Mouse (Mus musculus) c-Kit-positive CD71-negative TER-119-negative erythroid progenitor cells, embryonic 14.5 days (primary cell): ENCODE data around the gene G0s2.
"Not testable (repeated sequence)": the region's sequence is repeated elsewhere in the genome, so short reads cannot be mapped to it uniquely, and the experiment has no call there.

Experiments used
- DNase-seq: peaks from one replicate; pipeline ENCODE4 v3.0.0-alpha.2; 2013; ENCODE audit warnings: low read depth

The G0s2 gene

GRCm38 (mm10) chr1:193253895-193254294 is 19.1 kb downstream of the G0s2 start:
- DNase-seq = not testable (repeated sequence)

GRCm38 (mm10) chr1:193252616-193253015 is 20.4 kb downstream of the G0s2 start:
- DNase-seq = no peak

GRCm38 (mm10) chr1:193251386-193251785 is 21.6 kb downstream of the G0s2 start:
- no peak for DNase-seq

GRCm38 (mm10) chr1:193250026-193250425 is 23.0 kb downstream of the G0s2 start:
- DNase-seq = no peak

GRCm38 (mm10) chr1:193244235-193244634 is 28.8 kb downstream of the G0s2 start:
- no peak for DNase-seq

- no peak for DNase-seq
Observed at GRCm38 (mm10) chr1:193243571-193244193, 29.3 kb downstream of the G0s2 start.

GRCm38 (mm10) chr1:193242863-193243262 is 30.2 kb downstream of the G0s2 start:
- DNase-seq = no peak

GRCm38 (mm10) chr1:193242238-193242637 is 30.8 kb downstream of the G0s2 start:
- DNase-seq = no peak

GRCm38 (mm10) chr1:193241436-193241835 is 31.6 kb downstream of the G0s2 start:
- no peak for DNase-seq

- no peak for DNase-seq
Observed at GRCm38 (mm10) chr1:193238426-193238825, 34.6 kb downstream of the G0s2 start.

GRCm38 (mm10) chr1:193234930-193235329 is 38.1 kb downstream of the G0s2 start:
- DNase-seq = no peak

- DNase-seq = no peak
Observed at GRCm38 (mm10) chr1:193234130-193234645, 38.8 kb downstream of the G0s2 start.

GRCm38 (mm10) chr1:193232732-193233131 is 40.3 kb downstream of the G0s2 start:
- DNase-seq = no peak

GRCm38 (mm10) chr1:193230935-193231334 is 42.1 kb downstream of the G0s2 start:
- peak; percentile 10 for DNase-seq

- DNase-seq = no peak
Observed at GRCm38 (mm10) chr1:193230531-193230930, 42.5 kb downstream of the G0s2 start.

GRCm38 (mm10) chr1:193229570-193229969 is 43.4 kb downstream of the G0s2 start:
- no peak for DNase-seq

GRCm38 (mm10) chr1:193227537-193227936 is 45.5 kb downstream of the G0s2 start:
- DNase-seq = no peak

GRCm38 (mm10) chr1:193226724-193227522 is 46.1 kb downstream of the G0s2 start:
- DNase-seq = no peak

- DNase-seq = no peak
Observed at GRCm38 (mm10) chr1:193226114-193226513, 46.9 kb downstream of the G0s2 start.

GRCm38 (mm10) chr1:193225531-193225930 is 47.5 kb downstream of the G0s2 start:
- no peak for DNase-seq
